Mouse (Mus musculus) splenic B cell, adult 2 months (primary cell): Measurements from ENCODE around the gene Nfatc2.

ENCODE experiments used
- DNase-seq: peaks from one replicate; pipeline ENCODE4 v3.0.0-alpha.2; 2011; ENCODE audit warnings: low read depth, low spot score
- H3K27me3 ChIP-seq: 2 replicates; pipeline ENCODE4 v1.6.1; 2012; ENCODE audit warnings: mild to moderate bottlenecking, low read length, moderate library complexity, mixed read lengths; ENCODE audit not compliant: control insufficient read depth, poor library complexity, insufficient read depth, severe bottlenecking
- H3K36me3 ChIP-seq: 2 replicates; pipeline ENCODE4 v1.6.1; 2012; ENCODE audit warnings: mild to moderate bottlenecking, low read length, moderate library complexity, mixed read lengths; ENCODE audit not compliant: control insufficient read depth, poor library complexity, insufficient read depth, severe bottlenecking

Gene Nfatc2

DNA sequence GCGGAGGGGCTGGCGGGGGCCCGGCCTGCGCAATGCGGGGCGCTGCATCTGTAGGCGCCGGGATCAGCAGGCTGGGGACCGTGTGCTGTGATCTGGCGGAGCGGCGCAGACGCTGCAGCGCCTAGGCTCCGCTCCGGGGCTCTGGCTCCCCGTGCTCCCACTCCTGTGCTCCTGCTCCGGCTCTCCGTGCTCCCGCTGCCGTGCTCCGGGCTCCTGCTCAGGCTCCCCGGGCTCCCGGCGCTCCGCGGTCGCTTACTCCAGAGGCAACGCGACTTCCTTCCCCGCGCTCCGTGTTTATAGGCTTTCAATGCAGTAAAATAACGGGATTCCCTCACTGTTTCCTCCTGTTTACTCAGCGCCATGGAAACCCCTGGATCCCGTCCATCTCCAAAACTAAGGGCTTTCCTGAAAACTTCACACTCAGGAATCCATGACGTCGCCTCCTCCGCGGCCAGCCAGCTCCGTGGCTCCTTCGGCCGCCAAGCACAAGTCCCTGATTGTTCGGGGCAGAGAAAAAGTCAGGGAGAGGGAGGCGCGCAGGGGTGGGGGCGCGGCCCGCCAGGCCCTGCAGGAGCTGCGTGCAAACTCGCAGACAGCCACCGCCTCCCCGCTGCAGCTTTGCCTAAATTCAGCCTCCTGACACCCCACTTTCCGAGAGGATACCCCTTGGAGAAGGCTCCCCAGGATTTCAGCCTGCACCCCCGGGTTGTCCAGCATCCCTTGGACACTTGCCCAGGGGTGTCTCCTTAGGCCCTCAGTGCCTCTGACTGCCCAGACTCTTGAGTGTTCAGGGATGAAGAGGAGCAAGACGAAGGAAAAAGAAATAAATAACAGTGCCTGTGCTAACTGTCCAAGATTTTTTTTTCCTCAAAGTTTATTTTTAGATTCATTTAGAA is at the start of gene Nfatc2:
Gene Nfatc2, minus strand, starts transcription at position 167 of the 896 bp plus-strand sequence.
- no peaks in the 10 kb centered on the region for H3K36me3 ChIP-seq
- DNase-seq: peak; percentile 11
- H3K27me3 ChIP-seq: no peaks in the 10 kb centered on the region

DNA sequence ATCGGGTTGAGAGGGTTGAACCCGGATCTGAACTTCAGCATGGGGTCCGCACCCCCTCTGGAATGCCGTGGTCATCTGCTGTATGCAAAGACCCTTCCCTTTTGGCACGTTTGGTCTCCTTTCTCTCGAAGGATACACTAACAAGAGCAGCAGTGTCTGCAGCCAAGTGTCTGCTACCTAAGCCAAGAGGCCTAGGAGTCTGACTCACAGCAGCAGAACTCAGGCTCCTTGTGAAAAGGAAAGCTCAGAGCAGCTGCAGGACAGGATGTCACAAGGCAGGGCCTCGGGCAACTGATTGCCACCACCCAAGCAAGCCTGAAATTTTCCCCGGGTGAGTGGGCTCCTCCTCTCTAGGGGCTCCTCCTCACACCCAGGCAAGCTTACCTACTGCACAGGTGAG is 46.7 kb upstream of the Nfatc2 start:
- no peaks in the 10 kb centered on the region for H3K27me3 ChIP-seq

DNA sequence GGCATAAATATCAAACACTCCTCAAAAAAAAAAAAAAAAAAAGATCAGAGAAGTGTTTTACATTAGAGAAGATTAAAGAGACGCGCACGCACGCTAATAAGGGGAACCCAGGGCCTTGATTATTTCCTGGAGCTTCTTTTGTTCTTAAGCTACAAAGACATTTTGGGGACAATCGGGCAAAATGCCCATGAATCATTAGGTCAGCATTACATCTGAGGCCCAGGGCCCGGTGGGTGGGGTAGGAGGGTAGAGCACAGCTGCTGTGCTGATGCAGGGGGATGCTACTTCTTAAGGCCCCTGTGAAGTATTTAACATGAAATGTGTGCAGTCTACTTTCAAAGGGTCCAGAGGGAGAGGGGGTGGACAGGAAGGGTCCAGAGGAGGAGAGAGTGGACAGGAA is 43.4 kb upstream of the Nfatc2 start:
- H3K27me3 ChIP-seq: no peaks in the 10 kb centered on the region
- no peaks in the 10 kb centered on the region for H3K36me3 ChIP-seq
- DNase-seq: no peak

More for the DNA sequence above, 46.7 kb upstream of the Nfatc2 start:
- H3K36me3 ChIP-seq: no peaks in the 10 kb centered on the region
- no peak for DNase-seq

DNA sequence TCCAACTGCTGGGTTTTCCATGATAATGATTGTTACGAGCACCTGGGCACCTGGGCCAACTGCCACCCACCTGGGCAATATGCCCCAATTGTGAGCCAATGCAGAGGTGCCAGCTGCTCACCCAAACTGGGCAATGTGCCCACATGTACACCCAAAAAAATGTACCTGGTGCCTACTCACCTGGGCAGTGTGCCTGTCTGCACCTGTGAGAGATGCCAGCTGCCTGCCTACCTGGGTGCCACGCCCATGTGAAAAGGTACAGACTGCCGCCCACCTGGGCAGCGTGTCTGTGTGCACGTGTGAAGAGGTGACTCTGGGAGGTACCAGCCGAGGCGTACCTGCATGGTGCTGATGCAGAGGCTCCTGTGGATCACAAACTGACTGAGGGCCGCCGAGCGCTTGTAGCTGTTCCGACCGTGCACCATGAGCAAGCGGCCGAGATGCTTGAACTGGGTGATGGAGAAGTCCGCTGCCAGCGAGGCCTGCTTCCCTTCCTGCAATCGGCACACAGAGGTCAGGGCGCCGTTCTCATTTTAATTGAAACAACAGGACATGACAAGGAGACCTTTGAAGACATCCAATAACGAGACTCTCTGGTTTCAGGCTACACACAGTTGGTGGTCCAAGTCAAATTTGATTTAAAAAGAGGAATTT is 42.2 kb upstream of the Nfatc2 start:
- no peak for DNase-seq
- Histone ChIP-seq H3K27me3 (no peaks in the 10 kb centered on the region), H3K36me3 (no peaks in the 10 kb centered on the region)

DNA sequence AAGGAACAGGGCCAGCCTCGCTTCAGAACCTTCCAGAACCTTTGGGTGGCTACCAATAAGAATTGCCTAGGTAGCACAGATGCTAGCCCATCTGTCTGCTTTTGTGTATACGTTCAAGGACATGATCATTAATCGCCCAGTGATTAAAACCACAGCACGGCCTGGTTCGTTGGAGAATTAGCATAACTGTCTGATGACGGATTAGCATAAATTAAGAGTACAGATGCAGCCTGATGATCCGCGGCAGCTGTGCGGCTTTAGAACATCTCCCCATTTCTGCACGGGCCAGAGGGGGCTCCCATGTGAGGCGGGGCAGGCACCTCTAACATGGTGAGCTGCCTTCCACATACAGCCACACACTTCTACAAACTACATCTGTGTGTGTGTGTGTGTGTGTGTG is 40.7 kb upstream of the Nfatc2 start:
- no peaks in the 10 kb centered on the region for H3K27me3 ChIP-seq
- H3K36me3 ChIP-seq: no peaks in the 10 kb centered on the region
- DNase-seq: no peak

DNA sequence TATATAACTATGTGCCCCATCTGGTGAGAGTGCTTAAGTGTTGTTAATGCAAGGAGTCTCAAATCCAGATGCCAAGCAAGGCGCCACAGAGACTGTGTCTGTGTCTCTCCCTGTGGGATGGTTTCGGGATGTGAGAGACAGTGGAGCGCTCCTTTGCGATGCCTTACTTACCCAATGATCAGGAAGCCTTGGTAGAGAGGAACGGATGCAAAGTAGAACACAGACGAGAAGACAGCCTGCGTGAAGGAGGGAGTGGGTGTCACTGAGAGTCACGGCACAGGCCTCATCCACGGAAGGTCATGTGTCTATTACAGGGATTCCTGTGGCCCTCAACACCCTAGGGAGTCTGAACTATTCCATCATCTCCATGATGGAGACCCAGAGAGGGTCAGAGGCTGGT is 39.0 kb upstream of the Nfatc2 start:
- no peak for DNase-seq
- Histone ChIP-seq H3K36me3 (no peaks in the 10 kb centered on the region), H3K27me3 (no peaks in the 10 kb centered on the region)

DNA sequence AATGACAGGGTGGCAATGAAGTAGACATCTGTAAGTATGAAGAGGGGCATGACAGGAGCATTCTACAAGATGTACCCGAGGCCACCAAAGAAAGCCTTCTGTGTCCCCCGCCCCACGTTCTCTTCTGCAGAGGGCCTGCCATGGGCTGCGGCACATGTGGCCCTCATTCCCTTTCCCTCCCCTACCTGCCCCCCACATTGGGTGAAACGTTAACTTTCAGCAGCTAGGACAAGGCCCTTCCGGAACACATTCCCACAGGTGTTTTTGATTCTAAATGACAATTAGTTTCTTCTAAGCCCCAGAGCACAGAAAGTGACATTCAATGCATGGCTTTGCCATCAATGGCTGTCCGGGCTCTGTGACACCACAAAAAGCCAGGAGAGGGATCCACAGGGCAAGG is 33.4 kb upstream of the Nfatc2 start:
- DNase-seq: no peak
- H3K36me3 ChIP-seq: no peaks in the 10 kb centered on the region
- no peaks in the 10 kb centered on the region; the same call in 1 of the 2 replicates for H3K27me3 ChIP-seq

DNA sequence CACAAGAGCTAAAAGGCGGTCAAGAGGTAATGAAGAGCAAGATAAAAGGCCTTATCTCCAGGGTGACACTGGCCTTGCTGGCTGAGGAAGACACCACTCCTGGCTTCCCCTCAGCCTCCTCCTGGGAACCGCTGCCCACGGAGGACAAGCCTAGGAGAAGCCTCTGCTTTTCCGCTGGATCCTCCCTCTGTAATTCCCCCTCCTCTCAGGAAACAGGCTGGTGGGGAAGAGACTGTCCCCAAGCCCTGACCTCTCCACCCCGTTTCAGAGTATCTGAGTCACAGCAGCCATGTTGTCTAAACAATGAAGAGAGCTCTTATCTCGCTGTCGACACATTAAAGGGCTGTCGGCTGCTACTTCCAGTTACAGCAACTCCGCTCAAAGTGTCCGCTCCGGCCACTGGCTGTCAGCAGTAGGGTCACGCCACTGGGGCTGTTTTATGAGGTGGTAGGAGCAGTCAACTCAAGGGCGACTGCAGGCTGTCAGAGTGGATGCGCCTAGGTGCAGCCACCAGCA is 31.9 kb upstream of the Nfatc2 start:
- Histone ChIP-seq H3K36me3 (no peaks in the 10 kb centered on the region), H3K27me3 (no peaks in the 10 kb centered on the region; the same call in 1 of the 2 replicates)
- DNase-seq: no peak

DNA sequence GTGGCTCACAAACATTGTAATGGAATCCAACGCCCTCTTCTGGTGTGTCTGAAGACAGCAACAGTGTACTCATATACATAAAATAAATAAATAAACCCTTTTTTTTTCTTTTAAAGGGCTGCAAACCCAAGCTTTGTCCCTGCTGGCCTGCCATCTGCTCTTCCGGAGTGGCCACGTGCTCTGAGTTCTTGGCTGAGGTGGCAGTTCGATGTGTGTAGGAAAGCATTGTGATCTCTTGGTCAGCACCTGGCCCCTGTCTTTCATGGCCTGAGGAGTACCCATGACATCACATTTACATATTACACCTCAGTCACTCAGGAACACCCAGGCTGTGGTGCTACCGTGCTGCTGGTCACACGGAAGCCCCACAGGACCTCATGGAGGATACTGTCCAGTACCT is 31.1 kb upstream of the Nfatc2 start:
- DNase-seq: no peak
- Histone ChIP-seq H3K36me3 (no peaks in the 10 kb centered on the region), H3K27me3 (no peaks in the 10 kb centered on the region; the same call in 1 of the 2 replicates)

DNA sequence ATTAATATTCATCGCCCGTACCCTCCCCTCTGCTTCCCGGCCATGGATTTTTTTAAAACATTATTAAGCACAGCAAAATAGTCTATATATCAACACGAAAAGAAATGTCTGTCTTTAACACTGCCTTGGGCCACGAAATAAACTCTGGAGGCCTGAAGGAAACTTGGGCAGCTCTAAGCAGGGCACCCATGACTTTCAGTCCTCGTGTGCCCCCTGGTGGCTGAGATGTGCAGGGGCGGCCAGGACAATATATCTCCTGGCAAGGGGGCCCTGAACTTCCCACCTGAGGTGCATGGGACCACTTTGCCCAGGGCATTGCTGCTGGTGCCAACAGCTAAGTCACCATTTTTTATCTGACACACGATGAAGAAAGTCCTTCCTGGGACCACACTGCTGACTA is 27.3 kb upstream of the Nfatc2 start:
- peak; percentile 86 for DNase-seq
- Histone ChIP-seq H3K27me3 (no peaks in the 10 kb centered on the region; the same call in 1 of the 2 replicates), H3K36me3 (no peaks in the 10 kb centered on the region)

DNA sequence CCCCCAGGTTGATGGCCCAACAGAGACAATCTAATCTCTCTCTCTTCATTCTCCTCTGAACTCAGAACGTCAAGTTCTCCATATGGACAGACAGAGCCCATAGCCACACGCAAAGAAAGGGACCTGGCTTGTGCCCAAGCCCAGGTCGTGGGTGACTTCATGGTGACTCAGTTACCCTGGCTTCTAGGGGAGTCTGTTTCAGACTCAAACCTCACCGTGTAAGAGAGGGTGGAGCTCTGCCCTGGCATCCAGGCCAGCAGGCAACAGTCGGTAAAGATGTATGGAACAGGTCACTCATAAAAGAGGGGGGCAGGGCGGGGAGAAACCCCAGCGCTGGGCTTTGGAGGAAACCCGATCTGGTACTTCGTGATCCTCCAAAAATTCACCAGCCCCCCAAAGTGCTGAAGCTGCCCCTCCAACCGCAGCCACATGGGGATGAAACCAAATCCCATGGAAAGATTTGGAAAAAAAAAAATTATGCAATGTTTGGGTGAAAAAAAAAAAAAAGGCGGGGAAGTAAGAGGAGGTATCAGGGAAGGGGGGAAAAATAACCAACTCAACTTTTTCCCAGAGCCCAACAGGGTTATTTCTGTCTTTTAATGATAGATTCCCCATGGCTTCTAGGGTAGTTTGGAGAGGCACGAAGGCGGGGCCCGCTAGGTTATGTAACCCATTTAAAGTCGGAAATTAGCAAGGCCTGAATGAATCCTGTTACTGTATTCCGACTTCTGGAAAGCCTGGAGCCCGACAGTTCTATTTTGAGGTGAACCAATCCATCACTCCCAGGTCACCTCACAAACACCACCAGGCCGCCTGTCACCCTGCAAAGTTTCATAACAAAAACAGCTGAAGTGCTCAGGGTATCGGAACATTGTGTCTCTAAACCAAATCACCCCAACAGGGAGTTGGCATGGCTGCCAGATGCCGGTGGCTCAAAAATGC is 26.6 kb upstream of the Nfatc2 start:
- DNase-seq: no peak
- Histone ChIP-seq H3K27me3 (no peaks in the 10 kb centered on the region), H3K36me3 (no peaks in the 10 kb centered on the region)

DNA sequence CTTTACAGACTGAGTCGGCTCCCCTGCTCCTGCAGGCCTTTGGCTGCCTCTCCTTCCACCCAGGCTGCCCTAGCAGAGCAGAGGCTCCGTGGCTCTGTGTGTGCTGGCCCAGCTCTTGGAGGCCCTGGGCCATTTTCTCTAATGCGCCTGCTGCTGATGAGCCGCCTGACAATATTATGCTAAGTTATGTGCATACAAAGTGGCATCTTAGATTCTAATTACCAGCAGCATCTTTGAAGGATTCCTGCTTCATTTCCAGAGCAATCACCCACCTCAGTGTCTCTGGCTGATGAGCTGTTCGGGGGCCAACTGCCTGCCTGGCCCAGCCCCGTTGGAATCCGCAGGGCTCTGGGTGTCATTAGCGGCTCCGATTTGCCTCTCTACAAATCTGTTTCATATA is 24.9 kb upstream of the Nfatc2 start:
- DNase-seq: no peak
- H3K27me3 ChIP-seq: no peaks in the 10 kb centered on the region

DNA sequence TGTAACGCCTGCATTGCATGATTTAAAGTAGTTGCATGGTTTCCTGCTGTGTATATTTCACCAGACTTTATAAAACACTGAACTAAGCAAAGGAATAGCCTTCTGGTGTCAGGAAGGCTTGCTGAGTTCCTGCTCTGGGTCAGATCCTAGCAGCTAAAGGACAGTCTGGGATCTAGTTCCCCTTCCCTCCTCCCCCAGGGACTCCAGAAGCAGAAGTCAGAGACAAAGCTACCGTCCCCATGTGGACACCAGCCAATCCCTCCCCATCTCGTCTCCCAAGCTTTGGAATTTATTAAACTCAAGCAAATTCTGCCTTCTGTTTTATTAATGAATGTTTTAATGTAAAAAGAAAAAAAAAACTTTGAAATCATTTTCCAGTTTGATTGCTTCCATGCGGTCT is 23.6 kb upstream of the Nfatc2 start:
- no peak for DNase-seq
- Histone ChIP-seq H3K36me3 (no peaks in the 10 kb centered on the region), H3K27me3 (no peaks in the 10 kb centered on the region)

More for the DNA sequence above, 24.9 kb upstream of the Nfatc2 start:
- no peaks in the 10 kb centered on the region for H3K36me3 ChIP-seq

DNA sequence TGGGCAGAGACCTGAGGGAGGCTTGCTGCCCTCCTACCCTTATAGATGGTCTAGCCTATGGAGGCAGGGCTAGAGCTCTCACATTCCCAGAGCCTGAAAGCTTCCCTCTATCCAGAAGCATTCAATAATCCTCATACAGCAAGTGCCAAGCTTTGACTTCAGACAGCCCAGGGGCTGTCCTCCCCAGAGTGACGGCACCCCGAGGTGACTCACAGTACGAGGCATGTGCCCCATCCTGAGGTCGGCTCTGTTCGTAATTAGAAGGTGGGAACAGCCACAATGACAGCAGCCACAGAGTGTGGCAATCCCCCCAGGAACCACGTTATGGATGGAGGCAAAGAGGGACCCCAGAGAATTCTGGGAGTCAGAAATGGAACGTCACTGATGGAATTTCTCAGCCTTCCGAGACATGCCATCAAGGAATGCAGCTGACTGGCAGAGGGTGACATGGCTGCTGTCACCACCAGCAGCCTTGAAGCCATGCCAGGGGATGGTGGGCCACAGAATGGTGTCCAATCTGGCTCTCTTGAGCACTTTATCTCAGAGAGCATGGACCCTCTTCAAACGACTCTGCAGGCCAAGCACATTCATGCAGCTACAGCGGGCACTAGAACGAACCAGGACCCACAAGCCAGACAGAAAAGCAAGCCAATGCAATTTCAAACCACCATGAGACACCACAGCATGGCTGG is 19.8 kb upstream of the Nfatc2 start:
- no peak for DNase-seq
- Histone ChIP-seq H3K27me3 (no peaks in the 10 kb centered on the region), H3K36me3 (no peaks in the 10 kb centered on the region)
